Mouse (Mus musculus): Measurements from ENCODE around the gene Stra6.

Stra6 gene

GRCm38 (mm10) chr9:58168880-58169279, 105.3 kb downstream of the Stra6 start:
- in situ Hi-C loops (cut with MseI, MboI): no loop called here

- in situ Hi-C loops (cut with MseI, MboI): no loop called here
These were observed 105.8 kb downstream of the Stra6 start for GRCm38 (mm10) chr9:58169426-58169825.

GRCm38 (mm10) chr9:58172863-58173262, 109.3 kb downstream of the Stra6 start:
- in situ Hi-C loops (cut with MseI, MboI): no loop called here

GRCm38 (mm10) chr9:58174818-58175251, 111.2 kb downstream of the Stra6 start:
- in situ Hi-C loops (cut with MseI, MboI): no loop called here

- in situ Hi-C loops (cut with MseI, MboI): no loop called here
These were observed 112.3 kb downstream of the Stra6 start for GRCm38 (mm10) chr9:58175745-58176487.

GRCm38 (mm10) chr9:58177165-58177564, 113.6 kb downstream of the Stra6 start:
- in situ Hi-C loops (cut with MseI, MboI): no loop called here

GRCm38 (mm10) chr9:58179390-58179789, 115.8 kb downstream of the Stra6 start:
- in situ Hi-C loops (cut with MseI, MboI): no loop called here

GRCm38 (mm10) chr9:58184456-58184855, 120.9 kb downstream of the Stra6 start:
- in situ Hi-C loops (cut with MseI, MboI): no loop called here

- in situ Hi-C loops (cut with MseI, MboI): no loop called here
These were observed 130.6 kb downstream of the Stra6 start for GRCm38 (mm10) chr9:58194222-58194621.

- in situ Hi-C loops (cut with MseI, MboI): no loop called here
These were observed 132.1 kb downstream of the Stra6 start for GRCm38 (mm10) chr9:58195671-58196070.

GRCm38 (mm10) chr9:58196141-58196540, 132.6 kb downstream of the Stra6 start:
- in situ Hi-C loops (cut with MseI, MboI): no loop called here

GRCm38 (mm10) chr9:58196610-58197567, 133.3 kb downstream of the Stra6 start:
- in situ Hi-C loops (cut with MseI, MboI): no loop called here

GRCm38 (mm10) chr9:58197781-58198701, 134.5 kb downstream of the Stra6 start:
- in situ Hi-C loops (cut with MseI, MboI): no loop called here

GRCm38 (mm10) chr9:58198801-58199371, 135.3 kb downstream of the Stra6 start:
- in situ Hi-C loops (cut with MseI, MboI): no loop called here

GRCm38 (mm10) chr9:58199381-58200269, 136.0 kb downstream of the Stra6 start:
- in situ Hi-C loops (cut with MseI, MboI): loop anchor here (5.0 kb wide), 2 partner anchors 147 to 162 kb away; no protein-coding TSS in a partner anchor

GRCm38 (mm10) chr9:58200270-58201090, 136.9 kb downstream of the Stra6 start:
- in situ Hi-C loops (cut with MseI, MboI): loop anchor here (5.0 kb wide), 2 partner anchors 148 to 163 kb away; no protein-coding TSS in a partner anchor

GRCm38 (mm10) chr9:58201091-58201842, 137.7 kb downstream of the Stra6 start:
- in situ Hi-C loops (cut with MseI, MboI): loop anchor here (5.0 kb wide), 2 partner anchors 149 to 164 kb away; no protein-coding TSS in a partner anchor

All from mouse trophoblast stem cell (cell line).